Mouse (Mus musculus) C2C12 (cell line): ENCODE results near the gene Cxcl14.

Experiments used
- CTCF ChIP-seq: IDR thresholded peaks from one replicate; pipeline ENCODE4 v1.5.1; 2011; ENCODE audit not compliant: control insufficient read depth, insufficient read depth, insufficient read length
- MYOG ChIP-seq: IDR thresholded peaks from one replicate; pipeline ENCODE4 v1.6.1; 2011; ENCODE audit not compliant: control insufficient read depth, insufficient read length; ENCODE audit errors: extremely low read depth

GRCm38 (mm10) chr13:56253379-56253778 lies 43.0 kb downstream of the Cxcl14 start:
- no peak for TF ChIP-seq CTCF
- TF ChIP-seq MYOG = no peak
